Mouse (Mus musculus) natural killer cell, adult 2 months (primary cell): ENCODE measurements around the gene Ncapd2.

Experiments
- DNase-seq, 2 experiments: peaks; one replicate each; pipeline ENCODE4 v3.0.0; 2022; ENCODE audit warnings: low spot score in 2 of 2

Ncapd2 gene

GRCm38 (mm10) chr6:125148926-125149568, 42.5 kb downstream of the Ncapd2 start:
- no peak for DNase-seq

GRCm38 (mm10) chr6:125148251-125148925, 43.1 kb downstream of the Ncapd2 start:
- no peak for DNase-seq

- DNase-seq: no peak
These were observed 44.2 kb downstream of the Ncapd2 start for GRCm38 (mm10) chr6:125147329-125147728.

- DNase-seq: peak in 1 of 2 experiments; percentile 44
These were observed 44.7 kb downstream of the Ncapd2 start for GRCm38 (mm10) chr6:125146797-125147196.

- no peak for DNase-seq
These were observed 45.4 kb downstream of the Ncapd2 start for GRCm38 (mm10) chr6:125146148-125146547.

GRCm38 (mm10) chr6:125145479-125145951, 46.0 kb downstream of the Ncapd2 start:
- no peak for DNase-seq

GRCm38 (mm10) chr6:125145001-125145400, 46.5 kb downstream of the Ncapd2 start, which contains the start of gene Iffo1:
Iffo1 (plus strand) TSS chr6:125145241.
- peak; percentile 81 to 82 for DNase-seq

- no peak for DNase-seq
These were observed 47.6 kb downstream of the Ncapd2 start for GRCm38 (mm10) chr6:125143904-125144303.

GRCm38 (mm10) chr6:125143128-125143527, 48.4 kb downstream of the Ncapd2 start:
- DNase-seq: no peak

GRCm38 (mm10) chr6:125142436-125142835, 49.1 kb downstream of the Ncapd2 start:
- DNase-seq: no peak

- no peak for DNase-seq
These were observed 51.8 kb downstream of the Ncapd2 start for GRCm38 (mm10) chr6:125139747-125140146.

- DNase-seq: peak; percentile 16 to 42
These were observed 54.4 kb downstream of the Ncapd2 start for GRCm38 (mm10) chr6:125137002-125137671.

GRCm38 (mm10) chr6:125132470-125132869, 59.0 kb downstream of the Ncapd2 start:
- no peak for DNase-seq

- DNase-seq: peak; percentile 85 to 90
These were observed 60.0 kb downstream of the Ncapd2 start, which contains the start of gene Nop2 for GRCm38 (mm10) chr6:125131302-125132156. Nop2 (plus strand) TSS chr6:125131909.

- DNase-seq: no peak
These were observed 61.6 kb downstream of the Ncapd2 start for GRCm38 (mm10) chr6:125129710-125130402.

GRCm38 (mm10) chr6:125128724-125129123, 62.8 kb downstream of the Ncapd2 start:
- no peak for DNase-seq

GRCm38 (mm10) chr6:125119387-125119786, 72.1 kb downstream of the Ncapd2 start:
- DNase-seq: no peak
